Comparison of ENCODE assay signal across 22 mouse cellular contexts in genomic region chr1:191459066-191459465, GRCm38 (mm10).
"Had no signal": no experiment of that assay in that cellular context is flagged by ENCODE, and none has a peak within 500 bp of the region (broad histone marks: within the 10 kb centered on the region; RNA-seq: fewer than 3 reads in every experiment).

No protein-coding gene starts in this region.

- H3K9ac ChIP-seq: liver, embryonic 14.5 days; lung, embryonic 15.5 days; midbrain, embryonic 13.5 days; neural tube, embryonic 13.5 days; stomach, embryonic 15.5 days had no signal

- ATAC-seq: midbrain, embryonic 13.5 days; midbrain, embryonic 16.5 days had no signal

- H3K27ac ChIP-seq: kidney, postnatal 0 days; left cerebral cortex, adult 2 months; liver, embryonic 14.5 days; lung, embryonic 15.5 days; midbrain, embryonic 10.5 days; midbrain, embryonic 13.5 days; neural tube, embryonic 13.5 days; stomach, embryonic 15.5 days had no signal

- DNase-seq: kidney, adult 2 months; kidney, postnatal 36 days; layer of hippocampus, postnatal 36 days; lung, adult 18-20 months; lung, postnatal 10 days; lung, postnatal 36 days; right cerebral cortex, adult 18-20 months; right cerebral cortex, postnatal 14 days; right cerebral cortex, postnatal 4 days; thymus, postnatal 25 days had no signal

- H3K36me3 ChIP-seq: lung, embryonic 15.5 days; midbrain, embryonic 10.5 days; midbrain, embryonic 13.5 days; neural tube, embryonic 13.5 days; stomach, embryonic 15.5 days had no signal

- H3K4me3 ChIP-seq: left cerebral cortex, adult 2 months; lung, embryonic 15.5 days; megakaryocyte, embryonic 14.5 days; midbrain, embryonic 10.5 days; midbrain, embryonic 13.5 days; myocyte; neural tube, embryonic 13.5 days; stomach, embryonic 15.5 days had no signal

- H3K9me3 ChIP-seq: lung, embryonic 15.5 days; midbrain, embryonic 10.5 days; midbrain, embryonic 13.5 days; neural tube, embryonic 13.5 days; stomach, embryonic 15.5 days had no signal

- H3K27me3 ChIP-seq: lung, embryonic 15.5 days; megakaryocyte, embryonic 14.5 days; midbrain, embryonic 13.5 days; neural tube, embryonic 13.5 days; stomach, embryonic 15.5 days had no signal

- H3K4me2 ChIP-seq: liver, embryonic 11.5 days; lung, embryonic 15.5 days; midbrain, embryonic 13.5 days; neural tube, embryonic 13.5 days; stomach, embryonic 15.5 days had no signal
